Mouse (Mus musculus) hindbrain, embryonic 11.5 days (tissue): ENCODE data around the gene Acadvl. TPM values are rescaled to one million over a fixed set of nuclear protein-coding genes. Genes with fewer than 3 reads are reported as not detected.

Experiments
- ATAC-seq: fragments of 200-750 bp; cut with Nextera tagmentation; 2 replicates; pipeline ENCODE4 v1.8.0; 2017; ENCODE audit warnings: mild to moderate bottlenecking, moderate TSS enrichment, moderate library complexity; ENCODE audit not compliant: low FRiP score
- DNase-seq: peaks from one replicate; pipeline ENCODE4 v3.0.0-alpha.2; 2015; ENCODE audit warnings: low spot score
- H3K27ac ChIP-seq: fragments of 300-500 bp; sonication (generic); 2 replicates; pipeline ENCODE4 v1.5.1; 2014; ENCODE audit warnings: mild to moderate bottlenecking, low read depth, low read length
- H3K27me3 ChIP-seq: fragments of 300-500 bp; sonication (generic); 2 replicates; pipeline ENCODE4 v1.6.1; 2014; ENCODE audit warnings: mild to moderate bottlenecking, low read length, moderate library complexity, mixed read lengths; ENCODE audit not compliant: control insufficient read depth, insufficient read depth
- H3K36me3 ChIP-seq: fragments of 300-500 bp; sonication (generic); 2 replicates; pipeline ENCODE4 v1.6.1; 2014; ENCODE audit warnings: mild to moderate bottlenecking, low read length, moderate library complexity, mixed read lengths; ENCODE audit not compliant: control insufficient read depth, insufficient read depth
- H3K4me1 ChIP-seq: fragments of 300-500 bp; sonication (generic); replicated peaks from 2 replicates; pipeline ENCODE4 v1.6.1; 2014; ENCODE audit warnings: low read length, mixed read lengths; ENCODE audit not compliant: control insufficient read depth, insufficient read depth
- H3K4me2 ChIP-seq: fragments of 300-500 bp; sonication (generic); replicated peaks from 2 replicates; pipeline ENCODE4 v1.6.1; 2014; ENCODE audit warnings: mild to moderate bottlenecking, low read depth, low read length
- H3K4me3 ChIP-seq: fragments of 300-500 bp; sonication (generic); 2 replicates; pipeline ENCODE4 v1.5.1; 2014; ENCODE audit warnings: low read depth, low read length
- H3K9ac ChIP-seq: fragments of 300-500 bp; sonication (generic); 2 replicates; pipeline ENCODE4 v1.6.1; 2014; ENCODE audit warnings: low read depth, low read length
- H3K9me3 ChIP-seq: fragments of 300-500 bp; sonication (generic); 2 replicates; pipeline ENCODE4 v1.6.1; 2016; ENCODE audit warnings: low read length; ENCODE audit not compliant: control insufficient read depth
- WGBS: fragments of 180-500 bp; shearing (Covaris S2); extraction: QIAGEN DNeasy Blood & Tissue Kit; methylation state at CpG from one replicate; pipeline ENCODE4 v1.1.7; 2014; 5-methylcytosine and 5-hydroxymethylcytosine counted together
- polyA plus RNA-seq: library from polyadenylated mRNA; unstranded; fragments of >200 nt; fragmentation: Nextera tagmentation; extraction: Ambion mirVana; gene quantifications from 2 replicates; pipeline ENCODE4 v1.2.1, GENCODE M21; 2014

Acadvl gene
- polyA plus RNA-seq, 1 experiment from 2014 or later, result 45.1 TPM

DNA sequence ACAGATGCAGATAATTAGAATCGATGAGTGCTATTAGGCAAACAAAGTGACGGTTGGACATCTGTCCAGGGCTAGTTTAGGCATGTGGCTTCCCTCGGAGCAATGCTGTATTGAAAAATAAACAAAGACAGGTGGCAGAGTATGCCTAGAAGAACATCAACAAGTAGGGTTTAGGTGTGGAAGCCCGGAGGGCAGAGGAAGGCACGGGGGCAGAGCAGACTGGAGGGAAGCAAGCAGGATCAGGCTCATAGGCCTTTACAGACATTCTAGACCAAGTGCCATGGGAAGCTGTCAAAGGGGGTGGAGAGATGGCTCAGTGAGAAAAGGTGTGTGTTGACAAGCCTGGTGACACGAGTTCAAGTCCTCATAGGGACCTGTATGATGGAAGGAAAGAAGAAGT, 34.2 kb upstream of the Acadvl start:
- WGBS, result 67% methylated on average over 6 of the region's 6 CpGs
- Histone ChIP-seq H3K4me2 (no peak overlapping the region), H3K27ac (no peak overlapping the region), H3K27me3 (no peaks in the 10 kb centered on the region), H3K36me3 (no peaks in the 10 kb centered on the region; the same call in 1 of the 2 replicates), H3K4me1 (no peaks in the 10 kb centered on the region), H3K9ac (no peak overlapping the region), H3K9me3 (no peaks in the 10 kb centered on the region), H3K4me3 (no peak overlapping the region)
- DNase-seq (no peak), ATAC-seq (no peak)

DNA sequence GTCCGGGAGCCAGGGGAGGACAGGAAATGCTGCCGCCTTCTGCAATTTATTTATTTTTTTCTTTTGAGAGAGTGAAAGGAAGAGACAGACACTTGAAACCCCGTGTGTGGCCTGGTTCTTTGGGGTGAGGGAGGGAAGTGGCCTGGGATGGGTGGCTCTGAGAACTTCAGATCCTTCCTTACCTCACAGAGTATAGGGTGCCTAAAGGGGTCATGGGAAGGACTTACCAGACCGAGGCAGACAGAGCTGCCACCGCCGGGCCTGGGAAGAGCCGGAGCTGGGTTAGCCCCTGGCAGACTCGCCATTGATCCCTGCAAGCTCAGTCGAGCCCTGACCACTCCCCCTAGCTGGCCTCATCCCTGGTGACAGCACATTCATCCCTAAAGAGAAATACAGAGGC, 30.2 kb upstream of the Acadvl start:
- no peaks in the 10 kb centered on the region for H3K27me3 ChIP-seq
- DNase-seq (no peak), ATAC-seq (no peak)
- no peak overlapping the region for H3K9ac ChIP-seq
- H3K27ac ChIP-seq, result 0 out of 2 replicates have a peak overlapping the region, but pooled peaks have one; percentile 13
- H3K4me2 ChIP-seq, result no peak overlapping the region
- H3K36me3 ChIP-seq, result peaks cover 2% of the 10 kb centered on the region; the same call in 1 of the 2 replicates
- H3K9me3 ChIP-seq, result no peaks in the 10 kb centered on the region
- H3K4me1 ChIP-seq, result no peaks in the 10 kb centered on the region
- WGBS, result 27% methylated on average over 9 of the region's 9 CpGs
- H3K4me3 ChIP-seq, result no peak overlapping the region

- peaks cover 2% of the 10 kb centered on the region; the same call in 1 of the 2 replicates for H3K36me3 ChIP-seq
- no peaks in the 10 kb centered on the region for H3K4me1 ChIP-seq
- H3K27ac ChIP-seq, result no peak overlapping the region
- DNase-seq (no peak), ATAC-seq (no peak)
- H3K4me3 ChIP-seq, result no peak overlapping the region
- 81% methylated on average over 7 of the region's 7 CpGs for WGBS
- no peak overlapping the region for H3K4me2 ChIP-seq
- no peaks in the 10 kb centered on the region for H3K9me3 ChIP-seq
- H3K27me3 ChIP-seq, result no peaks in the 10 kb centered on the region
- no peak overlapping the region for H3K9ac ChIP-seq
Measured at GRCm38 (mm10) chr11:70043665-70044064, 28.5 kb upstream of the Acadvl start.

- DNase-seq, result no peak
- 91% methylated on average over 22 of the region's 23 CpGs for WGBS
- Histone ChIP-seq H3K9ac (no peak overlapping the region), H3K36me3 (peaks cover 2% of the 10 kb centered on the region; the same call in 1 of the 2 replicates), H3K4me1 (no peaks in the 10 kb centered on the region), H3K4me2 (no peak overlapping the region), H3K4me3 (no peak overlapping the region), H3K9me3 (no peaks in the 10 kb centered on the region), H3K27ac (no peak overlapping the region), H3K27me3 (no peaks in the 10 kb centered on the region)
- no peak for ATAC-seq
Measured at GRCm38 (mm10) chr11:70042309-70043085, 27.3 kb upstream of the Acadvl start.

GRCm38 (mm10) chr11:70040184-70040583, 25.0 kb upstream of the Acadvl start:
- Histone ChIP-seq H3K4me1 (no peaks in the 10 kb centered on the region), H3K4me2 (no peak overlapping the region), H3K36me3 (peaks cover 2% of the 10 kb centered on the region; the same call in 1 of the 2 replicates), H3K9ac (no peak overlapping the region), H3K27me3 (no peaks in the 10 kb centered on the region), H3K4me3 (no peak overlapping the region), H3K27ac (no peak overlapping the region), H3K9me3 (no peaks in the 10 kb centered on the region)
- DNase-seq, result no peak
- WGBS, result 94% methylated on average over 7 of the region's 7 CpGs
- ATAC-seq, result no peak

DNA sequence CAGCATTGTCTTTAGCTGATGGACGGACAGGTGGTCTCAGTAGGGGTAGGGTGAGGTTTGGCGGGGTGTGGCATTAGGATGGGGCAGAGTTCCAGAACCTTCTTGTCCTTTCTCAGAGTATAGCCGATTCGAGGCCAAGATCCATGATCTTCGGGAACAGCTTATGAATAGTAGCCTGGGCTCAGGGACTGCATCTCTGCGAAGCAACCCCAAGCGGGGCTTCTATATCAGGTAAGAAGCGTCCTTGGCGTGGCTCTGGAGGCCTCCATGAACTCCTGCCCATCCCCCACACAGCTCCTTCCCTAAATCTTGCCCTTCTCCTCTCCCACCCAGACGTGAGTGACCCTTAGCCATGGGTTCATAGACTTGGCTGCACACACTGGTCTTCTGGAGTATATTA, 24.4 kb upstream of the Acadvl start:
- Histone ChIP-seq H3K9ac (no peak overlapping the region), H3K4me1 (no peaks in the 10 kb centered on the region)

GRCm38 (mm10) chr11:70038174-70038573, 23.0 kb upstream of the Acadvl start:
- 82% methylated on average over 7 of the region's 7 CpGs for WGBS
- no peaks in the 10 kb centered on the region for H3K27me3 ChIP-seq
- no peak overlapping the region for H3K9ac ChIP-seq
- ATAC-seq (no peak), DNase-seq (no peak)
- H3K27ac ChIP-seq, result no peak overlapping the region
- no peaks in the 10 kb centered on the region for H3K9me3 ChIP-seq
- H3K4me3 ChIP-seq, result no peak overlapping the region
- H3K36me3 ChIP-seq, result 0 out of 2 replicates have a peak, but pooled peaks cover 5% of the 10 kb centered on the region
- no peak overlapping the region for H3K4me2 ChIP-seq
- no peaks in the 10 kb centered on the region for H3K4me1 ChIP-seq

More for the DNA sequence above, 24.4 kb upstream of the Acadvl start:
- no peak overlapping the region for H3K4me3 ChIP-seq
- ATAC-seq (no peak), DNase-seq (no peak)
- no peaks in the 10 kb centered on the region for H3K9me3 ChIP-seq
- no peak overlapping the region for H3K4me2 ChIP-seq
- peaks cover 2% of the 10 kb centered on the region; the same call in 1 of the 2 replicates for H3K36me3 ChIP-seq
- no peak overlapping the region for H3K27ac ChIP-seq
- 92% methylated on average over 10 of the region's 10 CpGs for WGBS
- no peaks in the 10 kb centered on the region for H3K27me3 ChIP-seq

DNA sequence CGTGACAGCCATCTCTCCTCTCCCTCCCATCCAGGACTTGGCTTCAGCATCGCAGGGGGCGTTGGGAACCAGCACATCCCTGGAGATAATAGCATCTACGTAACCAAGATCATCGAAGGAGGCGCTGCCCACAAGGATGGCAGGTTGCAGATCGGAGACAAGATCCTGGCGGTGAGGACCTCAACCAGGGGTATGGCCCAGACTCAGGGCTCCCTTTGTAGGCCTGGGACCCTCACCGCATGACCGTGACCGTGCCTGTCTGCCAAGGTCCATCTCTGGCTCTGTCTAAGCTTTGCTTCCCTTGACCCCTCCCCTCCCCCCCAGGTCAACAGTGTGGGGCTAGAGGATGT, 16.1 kb upstream of the Acadvl start:
- Histone ChIP-seq H3K4me1 (peaks cover 29% of the 10 kb centered on the region), H3K9ac (no peak overlapping the region), H3K4me3 (no peak overlapping the region), H3K9me3 (no peaks in the 10 kb centered on the region), H3K36me3 (peaks cover 10% of the 10 kb centered on the region), H3K27me3 (no peaks in the 10 kb centered on the region), H3K27ac (no peak overlapping the region), H3K4me2 (no peak overlapping the region)
- DNase-seq (no peak), ATAC-seq (no peak)
- WGBS, result 98% methylated on average over 11 of the region's 11 CpGs
